Mouse (Mus musculus) hindlimb bud, embryonic 11.5 days (tissue): ENCODE measurements at regions not wholly inside any gene's neighbourhood (a gene's known extent, or its start where the extent isn't known, plus 50 kb on each side); places are given as distances from the start of the nearest gene placed in this dataset.
A peak's percentile ranks its signal among the peaks of the same experiment; 100 is the strongest.

Source experiments
- DNase-seq: peaks from one replicate; pipeline ENCODE4 v3.0.0-alpha.2; 2012; ENCODE audit warnings: low read depth, low spot score; ENCODE audit errors: extremely low spot score

- no peak for DNase-seq
Measured at GRCm38 (mm10) chr4:142789048-142789447, 423.7 kb downstream of the Prdm2 start.

- no peak for DNase-seq
Measured at GRCm38 (mm10) chr4:142785386-142785785, 427.4 kb downstream of the Prdm2 start.

GRCm38 (mm10) chr4:142776711-142777411, 435.9 kb downstream of the Prdm2 start:
- DNase-seq = peak; percentile 39

- no peak for DNase-seq
Measured at GRCm38 (mm10) chr4:142775023-142775422, 437.8 kb downstream of the Prdm2 start.

- DNase-seq = no peak
Measured at GRCm38 (mm10) chr4:142773651-142774151, 439.1 kb downstream of the Prdm2 start.

- DNase-seq = no peak
Measured at GRCm38 (mm10) chr4:142772751-142773455, 439.9 kb downstream of the Prdm2 start.

GRCm38 (mm10) chr4:142771520-142772150, 441.2 kb downstream of the Prdm2 start:
- no peak for DNase-seq

- no peak for DNase-seq
Measured at GRCm38 (mm10) chr4:142770177-142770576, 442.6 kb downstream of the Prdm2 start.

- no peak for DNase-seq
Measured at GRCm38 (mm10) chr4:142767665-142768064, 445.1 kb downstream of the Prdm2 start.

- no peak for DNase-seq
Measured at GRCm38 (mm10) chr4:142761577-142761976, 451.2 kb downstream of the Prdm2 start.

GRCm38 (mm10) chr4:142758102-142758501, 454.7 kb downstream of the Prdm2 start:
- DNase-seq = no peak

- DNase-seq = no peak
Measured at GRCm38 (mm10) chr4:142756332-142756731, 456.5 kb downstream of the Prdm2 start.

- no peak for DNase-seq
Measured at GRCm38 (mm10) chr4:142749918-142750317, 462.9 kb downstream of the Prdm2 start.

GRCm38 (mm10) chr4:142723554-142723907, 484.3 kb upstream of the Kazn start:
- no peak for DNase-seq

GRCm38 (mm10) chr4:142722845-142723553, 483.8 kb upstream of the Kazn start:
- DNase-seq = no peak

- DNase-seq = no peak
Measured at GRCm38 (mm10) chr4:142701606-142702005, 462.4 kb upstream of the Kazn start.

GRCm38 (mm10) chr4:142694926-142695325, 455.7 kb upstream of the Kazn start:
- DNase-seq = no peak

- DNase-seq = no peak
Measured at GRCm38 (mm10) chr4:142688241-142688640, 449.0 kb upstream of the Kazn start.

GRCm38 (mm10) chr4:142677426-142677825, 438.2 kb upstream of the Kazn start:
- no peak for DNase-seq

GRCm38 (mm10) chr4:142674641-142675465, 435.7 kb upstream of the Kazn start:
- no peak for DNase-seq
